Mouse (Mus musculus) liver, embryonic 12.5 days (tissue): ENCODE measurements around the gene Gm16253. TPM values are rescaled to one million over a fixed set of nuclear protein-coding genes. Genes with fewer than 3 reads are reported as not detected.

Experiments
- ATAC-seq: fragments of 200-750 bp; cut with Nextera tagmentation; 2 replicates; pipeline ENCODE4 v1.8.0; 2017; ENCODE audit warnings: moderate number of reproducible peaks, mild to moderate bottlenecking, moderate library complexity
- H3K27ac ChIP-seq: fragments of 300-500 bp; sonication (generic); 2 replicates; pipeline ENCODE4 v1.5.1; 2016; ENCODE audit warnings: mild to moderate bottlenecking
- H3K27me3 ChIP-seq: fragments of 300-500 bp; sonication (generic); replicated peaks from 2 replicates; pipeline ENCODE4 v1.6.1; 2016; ENCODE audit warnings: mild to moderate bottlenecking, moderate library complexity
- H3K36me3 ChIP-seq: fragments of 300-500 bp; sonication (generic); 2 replicates; pipeline ENCODE4 v1.6.1; 2016; ENCODE audit warnings: mild to moderate bottlenecking, moderate library complexity
- H3K4me1 ChIP-seq: fragments of 300-500 bp; sonication (generic); 2 replicates; pipeline ENCODE4 v1.6.1; 2016
- H3K4me2 ChIP-seq: fragments of 300-500 bp; sonication (generic); 2 replicates; pipeline ENCODE4 v1.6.1; 2016; ENCODE audit warnings: mild to moderate bottlenecking, moderate library complexity
- H3K4me3 ChIP-seq: fragments of 300-500 bp; sonication (generic); 2 replicates; pipeline ENCODE4 v1.5.1; 2016; ENCODE audit warnings: mild to moderate bottlenecking, moderate library complexity
- H3K9ac ChIP-seq: fragments of 300-500 bp; sonication (generic); 2 replicates; pipeline ENCODE4 v1.6.1; 2016; ENCODE audit warnings: mild to moderate bottlenecking, moderate library complexity
- H3K9me3 ChIP-seq: fragments of 300-500 bp; sonication (generic); replicated peaks from 2 replicates; pipeline ENCODE4 v1.6.1; 2016; ENCODE audit warnings: mild to moderate bottlenecking, moderate library complexity
- WGBS: fragments of 180-500 bp; shearing (Covaris S2); methylation state at CpG from one replicate; pipeline ENCODE4 v1.1.7; 2016; ENCODE audit not compliant: insufficient replicate concordance; 5-methylcytosine and 5-hydroxymethylcytosine counted together
- polyA plus RNA-seq: library from polyadenylated mRNA; unstranded; fragments of >200 nt; fragmentation: Nextera tagmentation; extraction: Ambion mirVana; gene quantifications from 2 replicates; pipeline ENCODE4 v1.2.1, GENCODE M21; 2016

Gm16253 gene
- polyA plus RNA-seq, 1 experiment from 2014 or later: 0.24 TPM

GRCm38 (mm10) chr3:96548824-96549223 lies 28.0 kb upstream of the Gm16253 start:
- H3K36me3 ChIP-seq: no peaks in the 10 kb centered on the region
- peaks cover 5% of the 10 kb centered on the region; the same call in 1 of the 2 replicates for H3K27me3 ChIP-seq
- no peak overlapping the region for H3K27ac ChIP-seq
- ATAC-seq: no peak
- WGBS: 75% methylated on average over 7 of the region's 7 CpGs
- H3K9me3 ChIP-seq: no peaks in the 10 kb centered on the region
- H3K4me1 ChIP-seq: peaks cover 4% of the 10 kb centered on the region
- H3K4me2 ChIP-seq: no peak overlapping the region
- H3K9ac ChIP-seq: no peak overlapping the region
- H3K4me3 ChIP-seq: no peak overlapping the region

GRCm38 (mm10) chr3:96549346-96549745 lies 27.4 kb upstream of the Gm16253 start:
- Histone ChIP-seq H3K9ac (no peak overlapping the region), H3K27me3 (peaks cover under 1% of the 10 kb centered on the region; the same call in 1 of the 2 replicates), H3K4me1 (peaks cover 4% of the 10 kb centered on the region), H3K9me3 (no peaks in the 10 kb centered on the region), H3K27ac (no peak overlapping the region), H3K4me3 (no peak overlapping the region), H3K36me3 (no peaks in the 10 kb centered on the region), H3K4me2 (no peak overlapping the region)
- 65% methylated on average over 5 of the region's 5 CpGs for WGBS
- ATAC-seq: no peak

GRCm38 (mm10) chr3:96551203-96551602 lies 25.6 kb upstream of the Gm16253 start:
- no peak overlapping the region for H3K27ac ChIP-seq
- H3K9me3 ChIP-seq: no peaks in the 10 kb centered on the region
- H3K27me3 ChIP-seq: no peaks in the 10 kb centered on the region; the same call in 1 of the 2 replicates
- ATAC-seq: no peak
- H3K4me3 ChIP-seq: no peak overlapping the region
- H3K36me3 ChIP-seq: no peaks in the 10 kb centered on the region
- no peak overlapping the region for H3K4me2 ChIP-seq
- peaks cover 17% of the 10 kb centered on the region for H3K4me1 ChIP-seq
- 14% methylated on average over 8 of the region's 8 CpGs for WGBS
- no peak overlapping the region for H3K9ac ChIP-seq

- WGBS: 58% methylated on average over 7 of the region's 7 CpGs
- ATAC-seq: no peak
- no peaks in the 10 kb centered on the region for H3K36me3 ChIP-seq
- no peak overlapping the region for H3K4me2 ChIP-seq
- H3K27ac ChIP-seq: no peak overlapping the region
- no peak overlapping the region for H3K9ac ChIP-seq
- no peaks in the 10 kb centered on the region for H3K9me3 ChIP-seq
- no peaks in the 10 kb centered on the region for H3K27me3 ChIP-seq
- no peak overlapping the region for H3K4me3 ChIP-seq
- peaks cover 24% of the 10 kb centered on the region for H3K4me1 ChIP-seq
Observed at GRCm38 (mm10) chr3:96551890-96552289, 24.9 kb upstream of the Gm16253 start.

GRCm38 (mm10) chr3:96553601-96554000 lies 23.2 kb upstream of the Gm16253 start:
- no peaks in the 10 kb centered on the region for H3K36me3 ChIP-seq
- H3K27me3 ChIP-seq: no peaks in the 10 kb centered on the region
- no peak overlapping the region for H3K4me3 ChIP-seq
- no peak overlapping the region for H3K27ac ChIP-seq
- no peak overlapping the region for H3K9ac ChIP-seq
- no peaks in the 10 kb centered on the region for H3K9me3 ChIP-seq
- WGBS: 44% methylated on average over 6 of the region's 6 CpGs
- no peak for ATAC-seq
- H3K4me1 ChIP-seq: peaks cover 24% of the 10 kb centered on the region
- no peak overlapping the region for H3K4me2 ChIP-seq

GRCm38 (mm10) chr3:96554251-96554650 lies 22.5 kb upstream of the Gm16253 start:
- H3K36me3 ChIP-seq: peaks cover 2% of the 10 kb centered on the region; the same call in 1 of the 2 replicates
- no peak overlapping the region for H3K27ac ChIP-seq
- WGBS: 68% methylated on average over 6 of the region's 6 CpGs
- H3K9me3 ChIP-seq: no peaks in the 10 kb centered on the region
- no peak overlapping the region for H3K4me3 ChIP-seq
- H3K4me2 ChIP-seq: no peak overlapping the region
- no peaks in the 10 kb centered on the region for H3K27me3 ChIP-seq
- H3K9ac ChIP-seq: no peak overlapping the region
- ATAC-seq: no peak
- peaks cover 30% of the 10 kb centered on the region for H3K4me1 ChIP-seq

- H3K36me3 ChIP-seq: peaks cover 11% of the 10 kb centered on the region
- no peak overlapping the region for H3K9ac ChIP-seq
- ATAC-seq: no peak
- no peak overlapping the region for H3K4me3 ChIP-seq
- no peaks in the 10 kb centered on the region for H3K9me3 ChIP-seq
- H3K4me2 ChIP-seq: no peak overlapping the region
- 78% methylated on average over 12 of the region's 12 CpGs for WGBS
- H3K4me1 ChIP-seq: peaks cover 38% of the 10 kb centered on the region
- no peaks in the 10 kb centered on the region for H3K27me3 ChIP-seq
- H3K27ac ChIP-seq: peak overlapping the region; percentile 38; the same call in 1 of the 2 replicates
Observed at GRCm38 (mm10) chr3:96555041-96555596, 21.7 kb upstream of the Gm16253 start.

- no peaks in the 10 kb centered on the region for H3K27me3 ChIP-seq
- H3K4me1 ChIP-seq: peaks cover 48% of the 10 kb centered on the region
- H3K36me3 ChIP-seq: peaks cover 21% of the 10 kb centered on the region
- H3K4me2 ChIP-seq: peak overlapping the region; percentile 79
- WGBS: 63% methylated on average over 15 of the region's 15 CpGs
- peak overlapping the region; percentile 88 for H3K27ac ChIP-seq
- peak overlapping the region; percentile 88 for H3K9ac ChIP-seq
- ATAC-seq: no peak
- no peaks in the 10 kb centered on the region for H3K9me3 ChIP-seq
- peak overlapping the region; percentile 72 for H3K4me3 ChIP-seq
Observed at GRCm38 (mm10) chr3:96555999-96556614, 20.7 kb upstream of the Gm16253 start.

GRCm38 (mm10) chr3:96556651-96557635 lies 19.8 kb upstream of the Gm16253 start:
- Histone ChIP-seq H3K4me3 (peak overlapping the region; percentile 72), H3K4me2 (peak overlapping the region; percentile 79), H3K9me3 (no peaks in the 10 kb centered on the region), H3K9ac (peak overlapping the region; percentile 88), H3K27me3 (no peaks in the 10 kb centered on the region), H3K27ac (peak overlapping the region; percentile 88), H3K36me3 (peaks cover 25% of the 10 kb centered on the region), H3K4me1 (peaks cover 53% of the 10 kb centered on the region)
- 4% methylated on average over 22 of the region's 22 CpGs for WGBS
- peak; percentile 33; the same call in 1 of the 2 replicates for ATAC-seq

GRCm38 (mm10) chr3:96557694-96558093 lies 19.1 kb upstream of the Gm16253 start, which contains the start of gene Txnip:
TSS of gene Txnip (plus strand) at chr3:96557957.
- Histone ChIP-seq H3K4me3 (peak within 1 kb of the TSS; percentile 72), H3K4me2 (peak within 1 kb of the TSS; percentile 79), H3K4me1 (peaks cover 53% of the 10 kb centered on the region), H3K27ac (peak within 1 kb of the TSS; percentile 88), H3K36me3 (peaks cover 25% of the 10 kb centered on the region), H3K9ac (peak within 1 kb of the TSS; percentile 88), H3K27me3 (no peaks in the 10 kb centered on the region), H3K9me3 (no peaks in the 10 kb centered on the region)
- under 1% methylated on average over 26 of the region's 26 CpGs for WGBS
- peak; percentile 99 for ATAC-seq

- Histone ChIP-seq H3K9me3 (no peaks in the 10 kb centered on the region), H3K4me1 (peaks cover 54% of the 10 kb centered on the region), H3K27ac (peak overlapping the region; percentile 88), H3K36me3 (peaks cover 25% of the 10 kb centered on the region), H3K27me3 (no peaks in the 10 kb centered on the region), H3K4me3 (peak overlapping the region; percentile 72), H3K9ac (peak overlapping the region; percentile 88), H3K4me2 (peak overlapping the region; percentile 79)
- under 1% methylated on average over 17 of the region's 17 CpGs for WGBS
- ATAC-seq: 0 out of 2 replicates have a peak, but pooled peaks have one; percentile 11
Observed at GRCm38 (mm10) chr3:96558159-96558558, 18.6 kb upstream of the Gm16253 start.
